Mouse (Mus musculus) natural killer cell, adult 2 months (primary cell): ENCODE results near the gene Cgrrf1.

Experiments
- DNase-seq, 2 experiments: peaks; one replicate each; pipeline ENCODE4 v3.0.0; 2022; ENCODE audit warnings: low spot score in 2 of 2

Cgrrf1 gene

DNA sequence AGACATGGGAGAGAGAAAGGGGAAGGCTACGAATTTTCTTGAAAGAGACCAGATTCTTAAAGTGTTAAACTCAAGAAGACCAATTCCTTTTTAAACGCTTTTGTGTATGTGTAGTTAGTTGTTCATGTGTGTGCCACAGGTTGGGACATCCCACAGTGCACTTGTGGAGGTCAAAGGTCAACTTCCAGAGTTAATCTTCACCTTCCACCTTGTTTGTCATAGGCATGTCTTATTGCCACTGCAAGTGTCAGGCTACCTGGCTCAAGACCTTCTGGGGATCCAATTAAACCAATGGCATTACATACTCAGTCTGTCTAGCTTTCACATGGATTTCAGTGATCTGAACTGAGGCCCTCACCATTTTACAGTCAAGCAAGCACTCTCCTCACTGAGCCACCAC lies 7.9 kb upstream of the Cgrrf1 start:
- DNase-seq, result no peak

DNA sequence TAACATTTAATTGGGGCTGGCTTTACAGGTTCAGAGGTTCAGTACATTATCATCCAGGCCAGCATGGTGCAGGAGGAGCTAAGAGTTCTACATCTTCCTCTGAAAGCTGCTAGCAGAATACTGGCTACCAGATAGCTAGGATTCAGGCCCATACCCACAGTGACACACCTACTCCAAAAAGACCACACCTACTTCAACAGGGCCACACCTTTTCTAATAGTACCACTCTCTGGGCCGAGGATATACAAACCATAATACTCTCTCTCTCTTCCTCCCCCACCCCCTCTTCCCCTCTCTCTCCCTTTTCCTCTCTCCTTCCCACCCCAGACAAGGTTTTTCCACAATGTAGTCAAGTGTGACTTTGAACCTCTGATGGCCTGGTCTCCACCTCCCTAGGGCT lies 4.5 kb upstream of the Cgrrf1 start:
- no peak for DNase-seq

DNA sequence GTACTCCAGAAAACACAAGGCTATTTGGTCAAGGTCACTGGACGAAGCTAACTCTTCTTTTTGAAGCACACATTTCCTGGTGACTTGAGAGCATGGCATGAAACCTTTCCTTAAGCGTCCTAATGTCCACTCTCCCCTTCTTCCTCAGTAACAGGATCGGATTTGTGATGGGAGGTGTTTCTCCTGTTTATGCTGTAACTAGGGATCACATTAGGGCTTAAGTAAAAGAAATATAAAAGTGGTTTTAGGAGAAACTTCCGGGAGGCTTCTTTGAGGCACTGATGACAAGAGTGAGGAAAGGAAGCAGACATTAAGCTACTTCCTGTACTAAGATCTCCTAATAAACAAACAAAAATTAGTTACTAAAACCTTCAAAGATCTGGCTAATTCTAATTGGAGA lies 630 bp upstream of the Cgrrf1 start:
- no peak for DNase-seq

DNA sequence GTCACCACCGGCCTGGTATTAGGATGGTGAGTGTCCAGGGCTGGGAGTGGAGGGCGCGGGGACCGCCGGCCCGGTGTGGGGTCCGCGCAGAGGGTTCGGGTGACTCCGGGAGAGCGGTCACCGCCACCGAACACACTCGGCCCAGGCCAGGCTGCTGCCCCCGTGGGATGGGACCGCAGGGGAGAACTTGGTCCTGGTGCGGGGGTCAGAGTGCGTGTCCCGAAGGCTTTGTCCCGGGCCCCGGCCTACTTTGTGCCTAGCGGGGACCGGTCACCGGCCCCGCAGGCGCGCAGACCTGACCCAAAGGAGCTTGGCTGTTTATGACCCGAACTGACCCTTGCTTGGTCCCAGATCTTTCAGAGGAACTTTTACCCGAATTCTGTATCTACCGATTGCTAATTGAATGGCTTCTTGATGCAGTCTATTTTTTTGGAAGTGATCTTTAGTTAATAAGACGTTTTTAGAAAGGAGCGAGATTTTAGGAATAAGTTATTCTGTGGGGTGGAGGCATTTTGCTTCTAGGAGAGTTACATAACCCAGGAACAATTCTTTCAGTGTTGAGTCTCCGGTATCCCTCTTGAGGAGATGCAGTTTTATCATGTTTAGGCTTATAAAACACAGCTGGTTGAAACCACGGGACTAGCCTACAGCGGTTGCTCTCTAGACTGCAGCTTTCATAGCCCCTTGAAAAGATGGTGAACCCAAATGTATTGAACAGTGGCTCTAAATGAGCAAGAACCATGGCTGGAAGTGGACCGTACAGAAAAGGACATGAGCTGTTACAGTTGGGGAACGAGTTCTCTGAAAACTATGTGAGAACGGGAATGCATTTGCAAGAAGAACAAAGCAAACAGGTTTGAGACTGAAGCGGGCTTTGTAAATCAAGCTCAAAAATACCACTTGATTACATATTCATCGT lies 688 bp downstream of the Cgrrf1 start:
- DNase-seq, result no peak

DNA sequence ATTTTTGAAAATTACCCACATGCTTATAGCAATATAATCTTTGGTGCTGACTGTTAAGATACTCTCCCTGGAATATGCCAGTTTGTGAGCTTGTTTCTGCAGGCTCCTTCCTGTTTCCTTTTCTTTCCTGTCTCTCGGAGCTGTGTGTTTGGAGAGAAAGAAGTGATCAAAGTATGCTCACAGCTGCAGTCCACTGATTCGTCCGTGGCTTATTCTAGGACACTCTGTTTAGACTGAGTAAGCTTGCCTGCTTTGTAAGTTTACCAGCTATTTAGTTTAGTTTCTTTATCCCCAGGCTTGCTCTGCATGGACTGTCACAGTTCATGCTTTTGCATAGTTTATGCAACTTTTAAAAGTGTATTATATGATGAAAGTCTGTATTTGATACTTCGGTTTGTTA lies 7.4 kb downstream of the Cgrrf1 start:
- DNase-seq, result no peak

DNA sequence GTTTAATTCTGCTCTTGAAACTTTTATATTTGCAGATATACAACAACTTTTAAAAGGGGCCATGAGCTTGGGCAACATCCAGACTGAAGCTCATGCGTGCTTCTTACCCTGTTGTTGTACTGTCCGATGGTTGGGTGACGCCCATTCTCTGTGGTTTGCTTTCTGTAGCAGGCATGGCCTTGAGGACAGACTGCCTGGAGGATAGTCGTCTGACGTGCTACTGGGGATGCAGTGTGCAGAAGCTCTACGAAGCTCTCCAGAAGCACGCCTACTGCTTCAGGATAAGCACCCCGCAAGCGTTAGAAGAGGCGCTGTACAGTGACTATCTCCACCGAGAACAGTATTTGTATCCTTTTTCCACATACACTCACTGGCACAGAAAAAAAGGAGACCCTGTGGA lies 13.8 kb downstream of the Cgrrf1 start:
- no peak for DNase-seq

DNA sequence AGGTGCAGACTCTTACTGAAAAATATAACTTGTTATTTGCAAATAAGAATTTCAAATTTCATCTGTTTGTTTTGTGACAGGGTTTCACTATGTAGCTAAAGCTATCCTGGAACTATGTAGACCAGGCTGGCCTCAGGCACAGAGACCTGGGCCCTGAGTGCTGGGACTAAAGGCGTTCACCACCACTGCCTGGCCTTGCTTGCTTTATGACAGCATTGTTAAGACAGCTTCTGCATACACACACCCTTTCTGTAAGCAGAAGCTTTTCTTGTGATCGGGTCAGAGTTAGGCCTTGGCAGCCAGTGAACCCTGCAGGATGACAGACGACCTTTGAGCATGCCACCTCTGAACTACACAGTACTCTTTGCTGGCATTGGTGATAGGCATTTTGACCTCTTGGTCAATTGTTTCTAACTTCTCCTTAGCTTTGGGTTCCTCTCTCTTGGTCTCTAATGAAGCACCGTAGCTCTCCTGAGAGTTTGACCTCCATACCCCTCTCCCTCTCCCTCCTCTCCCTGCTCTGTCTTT lies 16.2 kb downstream of the Cgrrf1 start:
- DNase-seq, result no peak

DNA sequence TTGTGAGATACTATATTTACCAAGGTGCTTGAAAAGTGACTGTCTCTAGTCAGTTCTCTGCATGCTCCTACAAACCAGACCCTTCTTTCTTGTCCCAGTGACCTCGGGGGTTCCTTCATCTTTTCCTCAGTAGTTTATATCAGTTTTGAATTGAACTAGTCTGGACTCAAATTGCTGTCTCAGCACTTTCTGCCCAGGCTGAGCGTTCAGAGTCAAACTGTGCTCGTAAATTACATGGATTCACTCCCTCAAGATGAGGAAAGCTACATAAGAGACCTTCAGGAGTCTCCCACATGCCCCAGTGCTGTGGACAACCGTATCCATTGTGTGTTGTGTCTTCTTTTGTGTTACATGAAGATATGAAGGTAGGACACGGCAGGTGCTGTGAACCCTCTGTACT lies 16.8 kb downstream of the Cgrrf1 start:
- no peak for DNase-seq

DNA sequence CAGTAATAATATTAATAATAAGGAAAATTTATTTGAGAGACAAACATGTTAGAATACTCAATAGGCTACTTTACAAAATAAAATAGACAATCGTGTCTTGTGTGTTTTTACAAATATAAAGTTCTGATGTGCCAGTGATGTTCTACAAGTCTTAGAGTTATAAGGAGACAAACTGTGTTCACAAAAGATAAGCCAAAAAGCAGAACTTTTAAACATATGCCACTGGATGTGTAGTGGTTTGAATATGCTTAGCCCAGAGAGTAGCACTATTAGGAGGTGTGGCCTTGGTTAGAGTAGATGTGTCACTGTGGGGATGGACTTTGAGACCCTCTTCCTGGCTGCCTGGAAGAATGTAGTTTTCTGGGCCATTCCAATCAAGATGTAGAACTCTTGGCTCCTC lies 17.8 kb downstream of the Cgrrf1 start:
- DNase-seq, result no peak

DNA sequence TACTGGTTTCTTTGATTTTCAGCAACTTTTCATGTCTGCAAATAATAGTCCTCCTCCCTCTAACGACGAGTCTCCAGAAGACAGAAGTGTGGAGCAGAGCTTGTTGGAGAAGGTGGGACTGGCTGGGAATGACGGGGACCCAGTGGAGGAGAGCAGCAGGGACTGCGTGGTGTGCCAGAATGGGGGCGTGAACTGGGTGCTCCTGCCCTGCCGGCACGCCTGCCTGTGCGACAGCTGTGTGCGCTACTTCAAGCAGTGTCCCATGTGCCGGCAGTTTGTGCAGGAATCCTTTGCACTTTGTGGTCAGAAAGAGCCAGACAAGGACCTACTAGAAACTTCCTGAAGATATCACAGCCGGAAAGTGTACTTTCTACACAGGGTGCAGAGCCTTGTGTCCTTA lies 21.8 kb downstream of the Cgrrf1 start:
- no peak for DNase-seq

DNA sequence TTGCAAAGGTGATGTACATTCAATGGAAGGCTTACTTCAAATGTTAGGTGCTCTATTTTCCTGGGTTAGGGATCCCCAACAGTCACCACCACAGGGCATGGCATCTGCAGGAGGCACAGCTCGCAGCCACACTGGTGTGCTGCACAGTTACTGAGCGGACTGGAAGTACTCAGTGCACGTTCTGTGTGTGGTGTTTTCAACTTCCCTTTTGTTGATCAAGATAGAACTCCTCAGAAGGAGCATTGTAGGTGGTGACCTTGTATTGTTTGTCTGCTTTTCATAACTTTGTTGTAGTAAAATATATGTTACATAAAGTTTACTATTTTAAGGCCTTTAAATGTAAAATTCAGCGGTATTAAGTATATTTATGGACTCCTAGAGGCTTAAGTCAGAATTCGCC lies 31.0 kb downstream of the Cgrrf1 start:
- DNase-seq, result no peak

DNA sequence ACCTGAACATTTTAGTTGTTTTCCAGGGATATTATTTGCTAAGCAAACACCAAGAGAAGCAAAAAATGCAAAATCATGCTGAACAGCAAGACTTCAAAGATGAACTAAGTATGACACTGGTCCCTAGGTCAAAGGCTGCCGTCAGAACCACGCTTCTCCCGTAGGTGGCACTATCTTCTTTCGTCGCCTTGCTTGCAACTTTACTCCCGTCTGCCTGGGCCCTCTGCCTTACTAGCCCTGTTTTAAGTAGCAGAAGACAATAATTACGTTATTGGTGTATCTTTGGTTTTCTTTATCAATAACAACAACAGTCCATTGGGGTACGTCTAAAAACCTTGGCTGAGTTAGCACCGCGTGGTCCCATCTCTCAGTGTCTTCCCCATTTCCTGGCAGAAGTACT lies 49.0 kb downstream of the Cgrrf1 start:
- peak in 1 of 2 experiments; percentile 34 for DNase-seq

DNA sequence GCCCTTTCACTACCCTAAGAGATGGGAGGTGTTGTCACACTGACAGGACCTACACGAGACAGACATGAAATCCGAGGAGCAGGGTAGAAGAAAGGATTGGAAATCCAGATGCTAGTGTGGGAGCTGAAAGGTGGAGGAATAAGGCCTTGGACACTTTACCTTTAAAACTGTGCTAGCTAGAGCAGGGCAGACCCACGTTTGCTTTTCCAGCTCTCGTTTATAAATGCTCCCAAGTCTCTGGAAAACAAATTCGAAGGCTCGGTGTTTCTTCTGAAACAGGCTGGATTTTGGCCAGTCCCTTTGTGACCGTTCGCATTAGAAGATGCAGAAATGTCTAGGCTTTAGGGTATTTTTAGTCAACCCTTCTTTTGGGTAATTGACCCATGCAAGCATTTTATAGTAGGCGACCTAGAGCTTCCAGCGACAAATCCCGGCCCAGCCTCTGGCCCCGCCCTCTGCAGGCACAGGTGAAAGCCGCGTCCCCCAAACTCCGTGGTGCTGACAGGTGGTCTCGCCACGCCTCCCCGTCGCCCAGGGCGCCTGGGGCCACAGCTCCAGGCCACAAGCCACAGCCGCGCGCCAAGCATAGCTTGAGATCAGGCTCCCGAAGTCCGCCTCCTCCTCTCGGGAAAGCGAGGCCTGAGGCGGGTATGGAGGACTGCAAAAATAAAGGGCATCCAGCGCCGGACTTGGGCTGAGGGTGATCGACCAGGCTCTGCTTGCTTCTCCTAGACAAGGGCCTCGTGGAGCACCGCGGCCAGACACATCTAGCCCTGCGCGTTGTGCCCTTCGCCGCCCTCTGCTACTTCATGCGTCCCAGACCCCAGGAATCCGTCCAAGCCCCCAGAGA lies 49.9 kb downstream of the Cgrrf1 start:
- DNase-seq, result no peak

DNA sequence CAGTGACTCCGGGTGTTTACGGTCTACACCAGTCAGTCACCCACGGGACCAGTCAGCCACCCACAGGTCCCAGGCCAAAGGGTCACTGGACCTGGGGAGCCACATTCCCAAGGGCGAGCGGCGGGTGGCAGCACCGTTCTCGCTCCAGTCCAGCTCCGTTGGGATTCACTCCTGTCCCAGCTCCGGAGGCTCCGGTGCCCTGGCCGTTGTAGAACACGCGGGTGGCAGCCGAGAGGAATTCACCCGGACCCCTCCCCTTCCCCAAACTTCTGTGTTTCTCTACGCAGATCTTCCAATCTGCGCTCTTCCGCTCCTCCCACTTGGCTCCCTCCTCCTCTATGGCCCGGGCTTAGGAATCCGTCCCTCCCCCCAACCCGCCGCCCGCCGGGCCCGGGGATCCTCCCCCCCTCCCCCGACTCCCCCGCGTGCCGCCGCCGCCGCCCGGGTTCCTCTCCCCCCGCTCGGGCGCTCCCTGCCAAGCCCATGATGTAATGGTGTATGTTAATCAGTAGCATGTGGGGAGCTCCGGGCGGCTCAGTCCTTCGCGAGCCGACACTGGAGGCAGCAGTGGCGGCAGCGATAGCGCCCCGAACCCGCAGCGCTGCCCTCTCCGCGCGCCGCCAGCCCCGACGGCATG lies 50.6 kb downstream of the Cgrrf1 start, which contains the start of gene Samd4:
Samd4 (plus strand) TSS at position 424 of the 637 bp plus-strand sequence.
- DNase-seq, result peak in 1 of 2 experiments; percentile 34

DNA sequence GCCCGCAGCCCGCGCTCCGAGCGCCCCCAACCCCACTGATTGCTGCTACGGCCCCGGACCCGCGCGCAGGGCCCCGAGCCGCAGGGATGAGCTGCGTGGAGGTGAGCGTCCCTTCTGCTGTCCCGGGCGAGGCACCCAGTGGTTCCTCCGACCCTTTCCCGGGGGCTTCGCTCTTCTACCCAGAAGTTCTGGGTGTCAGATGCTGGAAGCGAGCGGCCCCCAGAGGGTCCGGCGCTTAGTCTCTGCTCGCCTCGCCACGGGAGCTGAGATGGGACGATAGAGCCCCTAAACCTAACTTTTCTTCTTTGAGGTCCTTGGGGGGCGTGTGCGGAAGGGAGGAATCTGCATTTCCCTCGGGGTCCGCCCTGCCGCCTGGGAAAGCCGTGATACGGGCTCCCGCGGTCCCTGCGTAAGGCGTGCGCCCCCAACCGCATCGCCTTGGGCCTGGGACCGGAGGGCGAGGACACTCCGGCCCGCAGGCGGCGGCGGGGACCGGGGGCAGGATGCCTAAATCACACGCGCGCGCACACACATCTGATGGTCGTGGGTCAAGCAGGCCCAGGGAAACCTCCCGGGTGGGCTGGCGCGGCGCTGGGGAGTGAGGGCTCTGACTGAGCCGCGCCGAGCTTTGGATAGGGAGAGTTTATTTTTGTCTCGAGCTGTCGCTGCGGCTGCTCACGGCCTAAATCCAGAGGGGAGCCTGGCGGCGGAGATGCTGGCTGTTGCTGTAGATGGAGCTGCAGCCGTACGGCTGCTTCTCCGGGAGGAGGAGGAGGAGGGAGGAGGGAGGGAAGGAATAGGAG lies 51.3 kb downstream of the Cgrrf1 start:
- peak in 1 of 2 experiments; percentile 6 for DNase-seq

DNA sequence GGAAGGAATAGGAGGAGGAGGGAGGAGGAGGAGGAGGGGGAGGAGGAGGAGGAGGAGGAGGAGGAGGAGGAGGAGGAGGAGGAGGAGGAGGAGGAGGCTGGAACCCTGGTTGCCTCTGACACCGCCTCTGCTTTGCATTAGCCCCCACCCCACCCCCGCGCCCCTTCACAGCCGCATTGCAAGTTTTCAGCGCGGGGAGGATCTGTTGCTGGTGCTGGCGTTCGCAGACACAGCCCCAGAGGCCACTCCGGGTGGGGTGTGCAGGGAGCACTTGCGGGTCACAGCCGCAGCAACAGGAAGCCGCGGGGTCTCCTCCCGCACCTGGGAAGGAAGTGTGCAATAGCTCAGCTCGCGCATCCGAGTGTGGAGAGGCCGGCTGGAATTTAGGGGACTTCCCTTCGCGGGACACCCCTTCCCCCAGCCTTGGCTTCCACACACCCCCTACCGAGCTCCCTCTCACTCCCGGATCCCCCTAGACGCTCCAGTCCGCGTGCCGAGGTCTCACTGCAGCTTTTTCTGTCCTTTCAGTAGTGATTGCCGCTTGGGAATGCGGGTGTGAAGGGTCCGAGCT lies 52.0 kb downstream of the Cgrrf1 start:
- peak in 1 of 2 experiments; percentile 6 for DNase-seq

DNA sequence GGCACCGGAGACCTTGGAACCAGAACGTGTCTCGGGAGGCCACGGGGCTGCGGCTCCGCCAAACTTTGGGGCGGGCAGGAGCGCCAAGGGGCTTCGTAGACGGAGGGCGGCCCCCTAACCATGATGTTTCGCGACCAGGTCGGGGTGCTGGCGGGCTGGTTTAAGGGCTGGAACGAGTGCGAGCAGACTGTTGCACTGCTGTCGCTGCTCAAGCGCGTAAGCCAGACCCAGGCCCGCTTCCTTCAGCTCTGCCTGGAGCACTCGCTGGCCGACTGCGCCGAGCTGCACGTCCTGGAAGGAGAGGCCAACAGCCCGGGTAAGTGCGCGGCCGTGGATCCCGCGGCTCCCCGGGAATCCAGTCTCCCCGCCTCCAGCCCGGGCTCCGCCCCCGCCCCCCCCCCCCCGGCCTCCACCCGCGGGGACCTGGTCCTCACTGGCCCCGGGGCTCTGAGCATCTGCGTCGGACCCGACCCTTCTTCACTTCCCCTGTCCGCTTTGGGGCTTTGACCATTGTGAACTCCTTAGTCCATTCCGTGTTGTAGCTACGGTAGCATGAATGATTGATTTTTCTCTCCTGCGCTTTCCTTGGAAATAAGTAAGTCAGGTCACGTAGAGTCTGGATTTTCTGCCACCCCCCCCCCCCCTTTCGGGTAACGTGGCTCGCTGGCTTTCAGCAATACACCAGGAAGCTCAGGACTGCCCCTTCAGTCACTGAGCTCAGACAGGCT lies 52.9 kb downstream of the Cgrrf1 start:
- DNase-seq, result peak in 1 of 2 experiments; percentile 9

DNA sequence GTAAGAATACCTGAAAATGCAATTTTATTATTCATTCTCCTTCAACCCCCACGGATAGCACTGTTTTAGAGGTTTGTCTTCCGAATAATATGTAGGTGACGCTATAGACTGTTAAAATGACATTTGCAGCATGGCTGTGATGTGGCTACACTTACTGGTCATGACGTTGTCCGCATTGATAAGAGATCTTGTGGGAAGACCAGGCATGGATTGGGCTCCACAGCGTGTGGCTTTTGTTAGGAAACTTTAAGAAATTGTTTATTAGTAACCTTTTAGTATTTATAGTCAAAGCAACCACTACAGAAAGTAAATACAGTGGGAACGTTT lies 53.5 kb downstream of the Cgrrf1 start:
- DNase-seq, result no peak

DNA sequence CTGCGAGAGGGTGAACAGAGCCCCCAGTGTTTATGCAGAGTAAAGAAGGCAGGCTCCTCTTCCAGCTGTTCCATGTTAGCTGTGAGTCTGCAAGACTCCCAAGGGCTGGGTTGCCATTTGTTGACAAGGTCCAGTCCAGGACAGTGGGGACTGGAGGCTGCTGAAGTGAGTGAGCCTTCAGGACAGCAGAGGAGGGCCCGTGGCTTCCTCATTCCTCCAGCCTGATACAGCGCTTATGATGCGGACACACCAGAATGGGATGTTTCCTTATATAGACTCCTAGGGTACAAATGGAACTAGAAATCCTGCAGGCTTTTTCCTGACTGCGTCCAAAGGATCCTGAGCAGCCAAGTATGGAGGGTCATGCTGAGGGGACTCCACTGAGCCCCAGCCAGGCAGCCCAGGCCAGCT lies 54.0 kb downstream of the Cgrrf1 start:
- DNase-seq, result no peak

DNA sequence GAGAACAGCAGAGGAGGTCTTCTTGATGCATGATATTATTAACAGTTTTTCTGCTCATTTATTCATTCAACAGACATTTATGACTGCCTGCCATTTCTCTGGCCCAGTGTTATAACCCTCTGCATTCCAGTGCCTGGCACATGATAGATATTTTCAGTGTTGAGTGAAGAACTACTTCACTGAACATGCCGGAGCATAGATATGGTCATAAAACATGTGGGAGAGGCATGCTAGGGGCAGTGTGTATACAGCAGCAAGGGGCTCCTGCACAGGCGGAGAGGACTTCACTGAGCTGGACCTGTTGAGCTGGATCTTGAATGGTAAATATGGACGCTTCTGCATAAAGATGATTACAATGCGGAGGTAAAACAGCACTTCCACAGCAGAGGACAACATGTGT lies 57.2 kb downstream of the Cgrrf1 start:
- DNase-seq, result no peak
